10 mouse cellular contexts compared by ENCODE assay signal in genomic region chr10:84395885-84396659, GRCm38 (mm10). TPM values are rescaled to one million over a fixed set of nuclear protein-coding genes. Genes with fewer than 3 reads are reported as not detected.
DNase-seq lines count a peak whose midpoint lies in the region; ATAC-seq lines count a peak whose summit lies in the region.
"Had no signal": no experiment of that assay in that cellular context is flagged by ENCODE, and none has a peak within 500 bp of the region (broad histone marks: within the 10 kb centered on the region; RNA-seq: fewer than 3 reads in every experiment).

No protein-coding gene starts in this region.

- no peaks in the 10 kb centered on the region for H3K36me3 ChIP-seq in embryonic facial prominence, embryonic 15.5 days
- H3K36me3 ChIP-seq in embryonic facial prominence, embryonic 10.5 days (replicated peaks): peaks cover 42% of the 10 kb centered on the region
- no peaks in the 10 kb centered on the region for H3K36me3 ChIP-seq in midbrain, embryonic 16.5 days (ENCODE audit: control insufficient read depth, insufficient read depth, low read length)
- H3K36me3 ChIP-seq in midbrain, embryonic 14.5 days (ENCODE audit: control insufficient read depth, insufficient read depth, low read length): peaks cover 8% of the 10 kb centered on the region
- no peaks in the 10 kb centered on the region for H3K36me3 ChIP-seq in intestine, embryonic 15.5 days
- H3K36me3 ChIP-seq: liver, embryonic 15.5 days had no signal

- no peaks in the 10 kb centered on the region for H3K27me3 ChIP-seq in embryonic facial prominence, embryonic 15.5 days
- no peaks in the 10 kb centered on the region for H3K27me3 ChIP-seq in embryonic facial prominence, embryonic 10.5 days (replicated peaks; ENCODE audit: low read depth, poor library complexity, severe bottlenecking)
- H3K27me3 ChIP-seq in midbrain, embryonic 16.5 days (ENCODE audit: control insufficient read depth, insufficient read depth, low read depth, low read length): no peaks in the 10 kb centered on the region
- H3K27me3 ChIP-seq in midbrain, embryonic 14.5 days (ENCODE audit: control insufficient read depth, insufficient read depth, low read length): no peaks in the 10 kb centered on the region
- no peaks in the 10 kb centered on the region for H3K27me3 ChIP-seq in intestine, embryonic 15.5 days (replicated peaks)
- H3K27me3 ChIP-seq: liver, embryonic 15.5 days had no signal

- no peak overlapping the region for H3K4me3 ChIP-seq in embryonic facial prominence, embryonic 15.5 days (replicated peaks)
- H3K4me3 ChIP-seq in embryonic facial prominence, embryonic 10.5 days: no peak overlapping the region
- H3K4me3 ChIP-seq in midbrain, embryonic 16.5 days (ENCODE audit: low read depth, low read length): no peak overlapping the region
- H3K4me3 ChIP-seq in midbrain, embryonic 14.5 days (replicated peaks; ENCODE audit: low read depth, low read length): no peak overlapping the region
- no peak overlapping the region for H3K4me3 ChIP-seq in intestine, embryonic 15.5 days (replicated peaks)
- H3K4me3 ChIP-seq: liver, embryonic 15.5 days had no signal

- no peak overlapping the region for H3K27ac ChIP-seq in embryonic facial prominence, embryonic 15.5 days (replicated peaks)
- no peak overlapping the region for H3K27ac ChIP-seq in embryonic facial prominence, embryonic 10.5 days (replicated peaks)
- H3K27ac ChIP-seq in midbrain, embryonic 16.5 days (ENCODE audit: low read length): peak overlapping the region; percentile 35; the same call in 1 of the 2 replicates
- no peak overlapping the region for H3K27ac ChIP-seq in midbrain, embryonic 14.5 days (replicated peaks; ENCODE audit: low read depth, low read length)
- H3K27ac ChIP-seq in intestine, embryonic 15.5 days: no peak overlapping the region
- H3K27ac ChIP-seq: liver, embryonic 15.5 days had no signal

- no peak for DNase-seq in embryonic facial prominence, embryonic 10.5 days (ENCODE audit: low spot score)
- no peak for DNase-seq in midbrain, embryonic 14.5 days
- peak; percentile 49 for DNase-seq in skeletal muscle tissue, adult 2 months (ENCODE audit: low read depth, low spot score)
- DNase-seq in adrenal gland, postnatal 36 days: no peak
- DNase-seq in spleen, adult 12 weeks (ENCODE audit: low spot score): no peak
- DNase-seq: thymus, postnatal 4 days had no signal

- H3K4me1 ChIP-seq in embryonic facial prominence, embryonic 15.5 days: peaks cover 29% of the 10 kb centered on the region
- H3K4me1 ChIP-seq in embryonic facial prominence, embryonic 10.5 days: peaks cover 55% of the 10 kb centered on the region
- peaks cover 27% of the 10 kb centered on the region for H3K4me1 ChIP-seq in midbrain, embryonic 16.5 days (ENCODE audit: control insufficient read depth, insufficient read depth, low read length)
- H3K4me1 ChIP-seq in midbrain, embryonic 14.5 days (ENCODE audit: control insufficient read depth, insufficient read depth, low read length): peaks cover 33% of the 10 kb centered on the region
- peaks cover 12% of the 10 kb centered on the region for H3K4me1 ChIP-seq in intestine, embryonic 15.5 days (replicated peaks)
- H3K4me1 ChIP-seq: liver, embryonic 15.5 days had no signal

- no peak overlapping the region for H3K9ac ChIP-seq in embryonic facial prominence, embryonic 15.5 days
- H3K9ac ChIP-seq in midbrain, embryonic 16.5 days (ENCODE audit: low read depth, low read length): no peak overlapping the region
- no peak overlapping the region for H3K9ac ChIP-seq in midbrain, embryonic 14.5 days (replicated peaks; ENCODE audit: low read length)
- H3K9ac ChIP-seq in intestine, embryonic 15.5 days: no peak overlapping the region
- H3K9ac ChIP-seq: liver, embryonic 15.5 days had no signal

- 82% methylated on average over 8 of the region's 8 CpGs for WGBS in embryonic facial prominence, embryonic 15.5 days
- 91% methylated on average over 8 of the region's 8 CpGs for WGBS in embryonic facial prominence, embryonic 10.5 days
- 85% methylated on average over 8 of the region's 8 CpGs for WGBS in midbrain, embryonic 16.5 days
- 88% methylated on average over 8 of the region's 8 CpGs for WGBS in midbrain, embryonic 14.5 days
- 72% methylated on average over 8 of the region's 8 CpGs for WGBS in intestine, embryonic 15.5 days

- 0 out of 2 replicates have a peak, but pooled peaks have one; percentile 44 for ATAC-seq in embryonic facial prominence, embryonic 15.5 days (ENCODE audit: insufficient number of reproducible peaks, low FRiP score, low TSS enrichment, low read depth)
- ATAC-seq in midbrain, embryonic 16.5 days: no peak
- ATAC-seq in midbrain, embryonic 14.5 days (ENCODE audit: low FRiP score, low TSS enrichment): no peak
- peak; percentile 59 for ATAC-seq in intestine, embryonic 15.5 days

- no peak overlapping the region for H3K4me2 ChIP-seq in embryonic facial prominence, embryonic 15.5 days (replicated peaks)
- H3K4me2 ChIP-seq in midbrain, embryonic 16.5 days (ENCODE audit: low read length): no peak overlapping the region
- H3K4me2 ChIP-seq in midbrain, embryonic 14.5 days (ENCODE audit: low read length): no peak overlapping the region
- no peak overlapping the region for H3K4me2 ChIP-seq in intestine, embryonic 15.5 days (replicated peaks)
- H3K4me2 ChIP-seq: liver, embryonic 15.5 days had no signal

- no peaks in the 10 kb centered on the region for H3K9me3 ChIP-seq in embryonic facial prominence, embryonic 15.5 days (replicated peaks)
- H3K9me3 ChIP-seq in embryonic facial prominence, embryonic 10.5 days: no peaks in the 10 kb centered on the region
- H3K9me3 ChIP-seq in midbrain, embryonic 16.5 days (replicated peaks; ENCODE audit: control insufficient read depth, low read length, poor library complexity, severe bottlenecking): no peaks in the 10 kb centered on the region
- H3K9me3 ChIP-seq in midbrain, embryonic 14.5 days (ENCODE audit: control insufficient read depth, low read length): no peaks in the 10 kb centered on the region
- H3K9me3 ChIP-seq in intestine, embryonic 15.5 days: no peaks in the 10 kb centered on the region
- H3K9me3 ChIP-seq: liver, embryonic 15.5 days had no signal

RNA-seq across cellular contexts. Expression of gene Nuak1, which starts 44.3 kb away (rescaled TPM):
- polyA plus RNA-seq in embryonic facial prominence, embryonic 15.5 days (2015; fragmentation: Nextera tagmentation; extraction: Ambion mirVana): 3.3 and 3.4 TPM in 2 replicates
- polyA plus RNA-seq in embryonic facial prominence, embryonic 10.5 days (2016; fragmentation: Nextera tagmentation; extraction: Ambion mirVana): 2.4 and 2.7 TPM in 2 replicates
- 5.5 and 5.6 TPM in 2 replicates for polyA plus RNA-seq in midbrain, embryonic 16.5 days (2015; fragmentation: Nextera tagmentation; extraction: Ambion mirVana)
- 5.4 and 9.2 TPM in 2 replicates for polyA plus RNA-seq in midbrain, embryonic 14.5 days (2014; fragmentation: Nextera tagmentation; extraction: Ambion mirVana)
- 0.92 and 0.97 TPM in 2 replicates for polyA plus RNA-seq in intestine, embryonic 15.5 days (2015; fragmentation: Nextera tagmentation; extraction: Ambion mirVana)
- 1 to 10 TPM; 5.6 to 7.7 TPM for total RNA-seq in adrenal gland, postnatal 36 days (2021)

Comparison
In these comparisons a context has a peak if more than half of its experiments do, and no peak if none do; other contexts are left out.
1. ATAC-seq: peak in embryonic facial prominence, embryonic 15.5 days (single experiment) and intestine, embryonic 15.5 days (single experiment); none in midbrain, embryonic 16.5 days (single experiment) and midbrain, embryonic 14.5 days (single experiment).